20 mouse cellular contexts compared by ENCODE assay signal in the genomic region with DNA sequence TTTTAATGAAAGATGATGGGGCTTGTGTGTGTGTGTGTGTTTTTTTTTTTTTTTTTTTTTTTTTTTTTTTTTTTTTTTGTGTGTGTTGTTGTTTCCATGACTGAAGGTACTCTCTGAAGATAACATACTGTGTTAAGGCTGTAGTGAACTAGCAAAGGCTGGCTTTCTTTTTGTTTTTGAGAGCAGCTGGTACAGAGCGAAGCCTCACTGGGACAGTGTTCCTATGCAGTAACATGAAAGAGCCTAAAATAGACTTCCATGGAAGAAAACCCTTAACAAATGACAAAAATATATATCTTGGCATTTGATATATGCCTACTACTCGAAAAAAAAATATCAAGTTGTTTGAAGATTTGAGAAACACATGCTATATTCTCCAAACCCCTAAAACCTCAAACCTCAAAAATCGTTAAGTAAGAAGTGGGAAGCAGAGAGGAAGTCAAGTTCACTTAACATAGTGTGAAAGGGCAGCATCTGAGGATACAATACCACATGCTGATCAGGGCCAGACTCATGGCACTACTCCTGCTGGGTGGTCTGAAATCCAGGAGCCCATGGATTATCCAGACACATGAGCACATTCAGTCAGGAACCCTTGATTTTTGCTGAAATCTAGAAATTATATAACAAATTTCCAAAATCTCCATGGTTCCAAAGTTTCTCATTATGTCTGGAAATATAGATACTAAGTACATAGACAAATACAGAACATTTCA.
DNase-seq lines count a peak whose midpoint lies in the region; ATAC-seq lines count a peak whose summit lies in the region.
"Had no signal": no experiment of that assay in that cellular context is flagged by ENCODE, and none has a peak within 500 bp of the region (broad histone marks: within the 10 kb centered on the region; RNA-seq: fewer than 3 reads in every experiment).

No protein-coding gene starts in this region.

- intact Hi-C loops in left cerebral cortex, postnatal 14 days (cut with DNase I), result no loop called here
- intact Hi-C loops in heart, postnatal 25 days (cut with DNase I), result no loop called here

- peak; percentile 93 for ATAC-seq in common myeloid progenitor, adult 5-6 weeks (replicated peaks; ENCODE audit: low read depth, poor library complexity, severe bottlenecking)
- ATAC-seq in megakaryocyte progenitor cell, adult 5-6 weeks (replicated peaks; ENCODE audit: poor library complexity), result peak; percentile 95
- ATAC-seq: forebrain, embryonic 14.5 days had no signal

- DNase-seq in left cerebral cortex, postnatal 14 days (ENCODE audit: low spot score in 2 of 2), result peak; percentile 3 to 17
- DNase-seq in left cerebral cortex, adult 9 months (ENCODE audit: low spot score in 2 of 2), result no peak
- DNase-seq in embryo, embryonic 11 days, result peak; percentile 13
- no peak for DNase-seq in right cerebral cortex, postnatal 4 days
- DNase-seq in heart, postnatal 25 days (ENCODE audit: low spot score), result no peak
- DNase-seq: adrenal gland, adult 8-10 months; cerebellum, adult 18-20 months; cerebellum, postnatal 14 days; gastrocnemius, postnatal 25 days; heart, adult 2 months; heart, postnatal 36 days; kidney, adult 2 months; kidney, postnatal 10 days; layer of hippocampus, postnatal 36 days; lung, embryonic 14.5 days; lung, postnatal 4 days; thymus, postnatal 4 days had no signal

Comparison
In these comparisons a context has a peak if more than half of its experiments do, and no peak if none do; other contexts are left out.
1. DNase-seq: peak in left cerebral cortex, postnatal 14 days (2 of 2) and embryo, embryonic 11 days (single experiment); none in left cerebral cortex, adult 9 months (0 of 2), right cerebral cortex, postnatal 4 days (single experiment) and heart, postnatal 25 days (single experiment).